Mouse (Mus musculus) heart, adult 11 months (tissue): Measurements from ENCODE around the gene Aff4.

Source experiments
- DNase-seq: peaks from one replicate; pipeline ENCODE4 v3.0.0; 2022

The Aff4 gene

DNA sequence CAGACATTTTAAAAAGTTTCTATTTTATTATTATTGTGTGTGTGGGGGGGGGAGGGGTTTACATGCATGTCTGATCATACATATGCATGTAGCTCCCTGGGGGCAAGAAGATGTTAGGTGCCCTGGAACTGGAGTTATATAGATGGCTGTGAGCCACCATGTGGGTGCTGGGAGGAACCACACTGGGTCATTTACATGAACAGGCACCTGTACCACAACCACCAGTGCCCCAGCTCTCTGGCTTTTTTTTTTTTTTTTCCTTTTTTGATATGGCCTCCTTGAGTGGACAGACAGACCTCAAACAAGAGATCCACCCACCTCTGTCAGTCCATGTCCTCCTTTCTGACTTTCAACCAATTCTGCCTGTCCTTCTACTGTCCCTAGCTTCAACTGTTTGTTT is 78.5 kb downstream of the Aff4 start:
- peak; percentile 79 for DNase-seq

DNA sequence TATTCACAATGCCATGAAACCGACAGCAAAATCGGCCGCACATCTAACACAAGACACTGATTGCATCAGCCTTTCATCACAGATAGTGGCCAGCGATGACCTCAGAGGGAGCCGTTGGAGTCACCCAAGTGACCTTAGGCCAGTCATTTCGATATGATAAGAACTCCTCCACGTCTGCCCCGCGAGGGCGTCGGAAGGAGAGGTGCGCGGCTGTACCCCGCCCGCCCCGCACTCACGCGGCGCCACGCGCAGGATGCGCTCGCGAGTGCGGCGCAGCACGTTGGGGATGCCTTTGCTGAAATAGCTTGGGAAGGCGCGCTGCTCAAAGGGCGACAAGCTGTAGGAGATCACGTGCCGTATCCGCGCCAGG is 79.7 kb downstream of the Aff4 start:
- DNase-seq: no peak

DNA sequence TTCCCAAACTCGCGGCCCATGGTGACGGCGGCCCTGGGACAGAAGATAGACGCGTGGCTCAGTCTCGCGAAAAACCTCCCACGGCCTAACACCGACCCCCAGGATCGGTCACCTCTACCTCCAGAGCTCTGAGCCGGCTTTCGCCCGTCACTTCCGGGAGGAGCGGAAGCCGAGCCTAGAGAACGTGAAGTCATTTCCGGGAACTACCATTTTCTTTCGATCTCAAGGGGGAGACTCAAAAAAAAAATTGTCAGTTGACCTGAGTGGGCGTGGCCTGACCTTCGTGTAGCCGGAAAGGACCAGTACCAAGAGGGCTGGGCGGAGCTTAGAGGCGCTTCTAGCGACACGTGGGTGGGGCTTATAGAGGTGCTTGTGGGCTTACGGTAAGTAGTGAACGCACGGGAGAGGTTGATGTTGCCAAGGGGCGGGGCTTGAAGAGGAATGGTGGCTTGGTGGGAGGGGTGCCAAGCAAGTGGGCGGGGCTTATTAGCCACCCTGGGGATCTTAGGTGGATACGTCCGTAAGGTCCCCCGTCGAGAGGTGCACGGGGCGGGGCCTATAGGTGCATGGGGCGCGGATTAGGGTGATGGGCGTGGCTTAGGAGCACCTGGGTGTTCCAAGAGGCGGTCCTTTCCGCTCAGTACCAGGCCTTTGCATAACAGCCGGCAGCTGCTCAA is 80.2 kb downstream of the Aff4 start, which contains the start of the genes Uqcrq and Gdf9:
Gene Uqcrq (minus strand): TSS at position 162 of the 677 bp plus-strand sequence.
Gene Gdf9 (plus strand): TSS at position 354 of the 677 bp plus-strand sequence.
- peak; percentile 100 for DNase-seq

DNA sequence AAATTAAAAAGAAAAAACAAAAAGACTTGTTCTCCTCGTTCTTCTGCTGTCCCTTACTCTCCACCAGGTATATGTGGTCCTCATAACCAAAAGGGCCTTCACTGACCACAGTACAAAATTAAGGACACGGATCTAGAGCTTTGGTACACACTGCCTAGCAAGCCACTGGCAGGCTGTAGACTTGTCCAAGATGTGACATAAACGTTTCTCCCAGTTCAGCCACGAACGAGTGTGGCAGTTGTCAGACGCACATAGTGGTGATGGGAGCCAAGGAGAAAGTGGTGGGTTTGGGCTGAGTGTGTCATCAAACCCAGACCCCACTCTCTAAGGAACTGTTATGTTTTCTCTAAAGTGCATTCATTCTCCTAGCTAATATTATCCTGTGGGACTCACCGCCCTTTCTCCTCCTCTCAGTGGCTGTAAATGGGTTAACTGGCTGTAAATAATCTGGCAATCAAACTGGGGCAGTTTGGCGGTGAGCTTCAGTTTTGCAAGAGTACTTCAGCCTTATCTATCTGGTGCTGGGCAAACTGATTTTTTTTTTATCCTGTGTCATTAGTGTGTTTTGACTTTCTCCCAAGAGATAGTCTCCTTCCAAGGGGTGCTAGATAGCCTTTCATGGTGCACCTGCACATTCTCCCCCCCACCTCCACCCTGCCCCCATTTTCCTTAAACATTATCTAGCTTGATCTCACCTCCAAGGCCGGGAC is 80.9 kb downstream of the Aff4 start:
- peak; percentile 72 for DNase-seq

DNA sequence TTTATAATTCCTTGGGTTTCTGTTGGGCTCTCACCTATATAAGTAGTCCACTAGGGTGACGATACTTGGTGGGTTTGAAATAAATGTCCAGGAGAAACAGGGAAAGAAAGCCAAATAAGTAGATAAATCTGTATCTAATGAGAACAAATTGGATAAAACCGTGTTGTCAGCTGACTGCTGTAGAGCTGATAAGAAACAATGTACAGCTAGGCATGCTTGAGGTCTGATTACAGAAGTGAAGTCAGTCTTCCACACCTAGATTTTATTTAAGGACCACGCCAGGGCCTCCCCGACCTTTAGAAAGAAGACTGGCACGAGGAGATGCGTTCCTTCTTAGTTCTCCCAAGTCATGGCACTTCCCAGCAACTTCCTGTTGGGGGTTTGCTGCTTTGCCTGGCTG is 82.4 kb downstream of the Aff4 start:
- no peak for DNase-seq

DNA sequence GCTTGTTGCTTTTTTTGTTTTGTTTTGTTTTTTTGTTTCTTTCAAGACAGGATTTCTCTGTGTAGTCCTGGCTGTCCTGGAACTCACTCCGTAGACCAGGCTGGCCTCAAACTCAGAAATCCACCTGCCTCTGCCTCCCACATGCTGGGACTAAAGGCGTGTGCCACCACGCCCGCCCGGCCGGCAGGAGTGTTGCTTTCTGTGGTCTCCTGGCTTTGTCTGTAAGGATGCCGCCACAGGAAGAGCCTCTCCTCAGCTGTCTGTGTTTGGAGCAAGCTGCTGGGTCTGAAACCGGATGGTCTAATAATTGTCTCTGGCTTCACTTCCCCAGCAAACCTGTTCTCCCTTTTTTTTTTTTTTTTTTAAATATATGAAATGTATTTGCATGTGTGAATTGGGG is 84.9 kb downstream of the Aff4 start:
- DNase-seq: no peak

DNA sequence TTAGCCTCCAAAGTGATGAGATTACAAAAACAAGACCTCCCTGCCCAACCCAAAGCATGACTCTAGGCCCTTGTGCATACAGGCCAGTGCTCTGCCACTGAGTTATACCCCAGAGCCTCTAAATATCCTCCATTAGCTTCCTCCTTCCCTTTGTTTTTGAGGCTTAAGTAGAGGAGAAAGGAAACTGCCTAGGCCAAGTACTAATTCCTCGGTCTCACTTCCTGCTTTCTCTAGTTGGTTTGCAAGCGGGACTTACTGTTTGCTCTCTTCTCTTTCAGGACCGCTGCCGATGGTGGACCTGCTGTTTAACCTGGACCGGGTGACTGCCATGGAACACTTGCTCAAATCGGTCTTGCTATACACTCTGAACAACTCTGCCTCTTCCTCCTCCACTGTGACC is 85.7 kb downstream of the Aff4 start:
- no peak for DNase-seq

DNA sequence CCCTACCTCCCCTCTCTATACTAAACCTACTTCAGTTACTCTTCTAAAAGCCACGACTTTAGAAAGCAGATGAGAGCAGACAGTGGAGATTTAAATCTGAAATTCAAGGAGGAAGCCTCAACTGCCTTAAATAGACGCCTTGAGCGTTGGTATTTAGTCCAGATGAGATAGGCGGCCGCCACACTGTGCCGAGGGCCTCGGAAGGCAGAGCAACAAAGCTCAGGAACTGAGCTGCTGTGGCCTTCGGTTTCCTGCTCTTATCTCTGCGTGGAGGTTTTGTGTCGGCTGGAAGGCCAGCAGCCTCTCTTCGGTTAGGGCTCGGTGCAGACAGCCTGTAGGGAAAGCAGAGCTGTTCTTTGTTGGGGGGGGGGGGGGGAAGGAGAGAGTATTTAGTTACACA is 91.3 kb downstream of the Aff4 start:
- no peak for DNase-seq

DNA sequence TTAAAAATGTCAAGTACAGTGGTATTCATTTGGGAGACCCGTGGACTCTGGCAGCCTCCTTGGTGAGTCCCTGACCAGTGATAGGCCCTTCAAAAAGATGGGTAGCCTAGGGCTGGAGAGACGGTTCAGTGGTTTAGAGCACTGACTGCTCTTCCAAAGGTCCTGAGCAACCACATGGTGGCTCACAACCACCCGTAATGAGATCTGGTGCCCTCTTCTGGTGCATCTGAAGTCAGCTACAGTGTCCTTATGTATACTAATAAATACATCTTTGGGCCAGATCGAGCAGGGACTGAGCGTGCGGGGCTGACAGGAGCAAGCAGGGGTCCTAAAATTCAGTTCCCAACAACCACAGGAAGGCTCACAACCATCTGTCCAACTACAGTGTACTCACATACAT is 93.2 kb downstream of the Aff4 start:
- no peak for DNase-seq

DNA sequence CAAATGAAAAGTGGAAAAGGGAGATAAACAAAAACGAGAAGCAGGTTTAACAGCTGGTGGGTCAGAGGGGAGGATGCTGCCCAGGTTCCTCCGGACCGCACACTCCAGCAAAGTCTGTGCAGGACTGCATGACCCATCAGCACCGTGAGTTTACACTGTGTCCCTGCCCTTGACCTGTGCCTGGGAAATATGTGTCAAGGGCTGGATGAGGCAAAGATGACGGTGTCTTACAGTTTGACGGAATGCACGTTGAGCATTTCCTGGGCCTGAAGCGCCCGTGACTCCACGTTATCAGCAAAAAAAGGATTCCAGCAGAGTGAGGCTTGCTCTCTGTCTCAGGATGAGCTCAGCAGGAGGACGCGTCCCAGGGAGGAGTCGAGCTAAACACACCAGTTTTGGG is 94.9 kb downstream of the Aff4 start:
- DNase-seq: peak; percentile 83

DNA sequence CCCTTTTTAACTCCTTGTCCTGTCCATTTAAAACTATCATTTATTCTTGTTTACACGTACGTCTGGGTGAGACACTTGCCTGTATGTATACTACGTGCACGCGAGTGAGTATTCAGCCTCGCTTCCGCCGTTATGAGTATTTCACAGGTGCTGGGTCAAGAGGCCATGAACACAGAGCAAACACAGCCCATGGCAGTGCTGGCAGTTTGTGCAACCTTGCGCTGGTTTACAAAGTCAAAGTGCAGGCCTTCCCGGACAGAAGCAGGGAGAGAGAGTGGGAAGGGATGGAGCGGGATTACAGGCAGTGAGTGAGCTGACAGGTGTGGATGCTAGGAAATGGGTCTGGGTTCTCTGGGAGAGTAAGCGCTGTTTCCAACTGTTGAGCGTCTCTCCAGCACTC is 95.5 kb downstream of the Aff4 start:
- no peak for DNase-seq

DNA sequence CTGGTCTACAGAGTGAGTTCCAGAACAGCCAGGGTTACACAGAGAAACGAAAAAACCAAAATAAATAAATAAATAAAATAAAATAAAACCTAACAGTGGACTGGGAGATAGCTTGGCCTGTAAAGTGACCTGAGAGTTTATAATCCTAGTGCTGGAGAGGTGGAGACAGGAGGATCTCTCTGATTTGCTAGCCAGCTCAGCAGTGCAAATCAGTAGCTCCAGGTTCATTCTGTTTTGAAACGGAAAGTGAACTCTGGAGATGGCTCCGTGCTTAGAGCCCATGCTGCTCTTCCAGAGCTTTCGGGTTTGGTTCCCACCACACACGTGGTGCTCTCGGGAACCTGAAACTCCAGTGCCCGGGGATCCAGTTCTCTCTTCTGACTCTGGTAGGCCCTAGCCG is 97.4 kb downstream of the Aff4 start:
- no peak for DNase-seq

DNA sequence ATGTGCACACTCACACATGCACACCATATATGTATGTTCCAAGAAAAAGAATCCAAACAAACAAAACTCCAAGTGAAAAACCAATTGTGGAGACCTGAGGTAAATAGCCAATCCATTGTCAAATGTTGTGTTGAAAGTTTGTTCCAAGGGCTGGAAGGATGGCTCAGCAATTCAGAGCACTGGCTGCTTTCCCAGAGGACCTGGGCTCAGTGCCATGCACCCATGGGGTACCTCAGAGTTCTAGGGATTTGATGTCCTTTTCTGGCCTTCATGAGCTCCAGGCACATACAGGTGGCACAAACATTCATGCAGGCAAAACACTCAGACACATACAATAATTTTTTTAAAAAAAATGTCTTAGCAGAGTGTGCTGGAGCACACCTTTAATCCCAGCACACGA is 97.9 kb downstream of the Aff4 start:
- DNase-seq: peak; percentile 95

DNA sequence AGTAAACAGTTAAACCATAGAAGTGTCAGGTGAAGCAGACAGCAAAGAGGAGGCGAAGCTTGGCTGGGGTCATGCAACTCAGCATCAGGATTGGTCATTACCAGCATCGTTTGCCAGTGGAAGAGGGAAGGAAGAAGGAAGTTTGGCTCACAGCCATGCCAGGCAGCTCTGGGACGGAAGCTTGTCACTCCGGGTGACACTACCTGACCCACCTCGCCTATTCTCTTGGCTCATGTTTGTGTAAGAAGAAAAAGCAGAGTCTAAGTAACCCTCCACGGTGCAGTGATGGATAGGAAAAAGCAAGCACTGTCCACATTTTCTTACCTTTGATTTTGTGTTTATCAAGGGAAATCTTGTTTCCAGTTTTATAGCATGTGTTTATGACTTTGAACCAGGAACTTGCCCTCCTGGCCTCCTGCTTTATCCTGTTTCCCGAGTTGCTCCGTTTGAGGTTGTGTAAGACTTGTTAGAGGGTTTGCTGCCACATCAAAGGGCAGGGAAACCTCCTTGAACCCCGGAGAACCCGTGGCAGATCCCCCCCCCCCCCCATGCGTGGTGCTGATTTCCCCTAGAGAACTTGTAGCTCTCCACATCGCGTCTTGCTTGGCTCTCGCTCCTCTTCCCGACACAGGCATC is 99.6 kb downstream of the Aff4 start:
- DNase-seq: no peak

DNA sequence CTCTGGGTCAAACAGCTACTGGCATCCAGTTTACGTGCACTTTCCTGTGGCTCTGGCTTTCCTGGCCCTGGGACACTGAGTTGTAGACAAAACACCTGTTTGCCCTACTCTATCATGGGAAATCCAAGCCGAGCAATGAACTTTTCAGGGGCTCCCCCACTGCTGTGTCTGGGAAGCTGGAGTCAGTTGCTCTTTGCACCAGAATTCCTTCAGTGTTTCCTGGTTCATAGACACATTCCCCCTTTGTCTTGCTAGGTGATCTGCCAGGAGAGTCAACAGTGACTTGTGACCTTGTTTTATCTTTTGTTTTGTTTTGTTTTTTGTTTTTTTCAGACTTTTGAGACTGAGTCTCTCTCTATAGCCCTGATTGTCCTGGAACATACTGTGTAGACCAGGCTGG is 100.7 kb downstream of the Aff4 start:
- DNase-seq: no peak

DNA sequence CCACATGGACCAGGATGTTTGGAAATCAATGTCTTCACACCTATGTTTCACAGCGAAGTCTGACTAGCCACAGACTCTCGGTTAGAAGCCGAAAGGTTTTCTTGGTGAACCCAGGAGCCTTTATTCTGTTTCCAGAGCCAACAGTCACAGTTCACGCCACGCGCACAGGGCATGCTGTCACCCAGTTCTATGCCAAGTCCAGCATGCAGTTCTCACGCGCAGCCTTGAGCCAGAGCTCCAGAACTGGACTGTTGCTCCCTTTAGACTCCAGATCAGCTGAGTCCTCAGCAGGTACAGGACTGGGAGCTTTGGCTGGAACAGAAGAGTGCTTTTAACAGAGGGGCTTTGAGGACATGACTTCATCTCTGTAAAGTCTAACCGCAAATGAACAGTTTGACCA is 101.8 kb downstream of the Aff4 start:
- no peak for DNase-seq

DNA sequence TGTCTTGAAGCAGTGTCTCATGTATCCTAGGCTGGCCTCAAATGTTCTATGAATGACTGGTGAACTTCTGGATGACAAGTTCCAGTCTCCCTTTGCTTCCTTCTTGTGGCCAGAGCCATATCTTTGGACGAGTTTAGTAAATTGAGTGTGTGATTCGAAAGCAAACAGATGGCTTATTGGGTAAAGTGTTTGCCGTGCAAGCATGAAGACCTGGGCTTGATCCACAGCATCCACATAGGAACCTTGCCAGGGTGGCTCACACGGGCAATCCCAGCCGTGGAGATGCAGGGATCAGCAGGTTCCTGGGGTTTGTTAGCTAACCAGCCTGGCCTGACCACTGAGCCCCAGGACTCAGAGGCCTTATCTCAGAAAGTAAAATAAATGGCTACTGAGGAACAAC is 102.4 kb downstream of the Aff4 start:
- DNase-seq: no peak

DNA sequence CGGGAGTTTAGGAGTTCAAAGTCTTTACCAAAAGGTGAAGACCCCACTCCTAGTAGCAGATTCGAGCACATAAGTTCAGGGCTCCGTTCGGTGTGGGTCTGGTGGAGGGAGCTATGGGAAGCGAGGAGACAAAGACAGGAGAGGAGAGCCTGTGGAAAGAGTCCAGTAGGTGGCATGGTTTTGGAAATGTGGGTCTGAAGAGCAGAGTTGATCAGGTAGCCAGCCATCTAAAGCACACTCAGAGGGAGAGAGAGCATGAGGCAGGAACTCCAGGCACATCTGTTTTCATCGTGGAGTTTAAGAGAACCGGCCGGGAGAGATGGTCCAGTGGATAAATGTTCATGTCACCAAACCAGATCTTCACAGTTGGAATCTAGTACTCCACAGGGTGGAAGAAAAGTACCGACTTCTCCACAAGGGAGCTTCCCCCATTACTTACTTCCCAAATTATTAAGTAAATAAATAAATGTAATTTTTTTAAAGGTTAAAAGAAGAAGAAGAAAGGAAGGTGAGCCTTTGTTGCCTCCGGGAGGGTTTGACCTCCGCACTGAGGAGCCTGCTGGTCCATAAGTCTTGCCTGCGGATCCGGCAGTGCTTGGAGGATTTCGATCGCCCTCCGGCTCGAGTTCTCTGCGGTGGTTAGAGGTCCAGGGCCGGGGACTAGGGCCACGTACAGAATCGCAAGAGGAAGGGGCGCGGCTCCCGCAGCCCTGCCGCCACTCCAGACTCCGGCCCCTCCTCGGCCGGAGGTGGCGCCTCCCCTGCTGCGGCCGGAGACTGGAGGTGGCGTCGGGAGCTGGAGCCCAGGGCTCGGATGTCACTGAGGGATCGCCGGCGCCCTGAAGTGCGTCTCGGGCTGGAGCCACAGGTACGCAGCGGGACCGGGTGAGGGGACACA is 106.1 kb downstream of the Aff4 start, which contains the start of the genes Gm10447 and Shroom1:
Gene Gm10447 (minus strand): TSS at position 637 of the 898 bp plus-strand sequence.
Gene Shroom1 (plus strand): TSS at position 732 of the 898 bp plus-strand sequence.
- DNase-seq: peak; percentile 97

DNA sequence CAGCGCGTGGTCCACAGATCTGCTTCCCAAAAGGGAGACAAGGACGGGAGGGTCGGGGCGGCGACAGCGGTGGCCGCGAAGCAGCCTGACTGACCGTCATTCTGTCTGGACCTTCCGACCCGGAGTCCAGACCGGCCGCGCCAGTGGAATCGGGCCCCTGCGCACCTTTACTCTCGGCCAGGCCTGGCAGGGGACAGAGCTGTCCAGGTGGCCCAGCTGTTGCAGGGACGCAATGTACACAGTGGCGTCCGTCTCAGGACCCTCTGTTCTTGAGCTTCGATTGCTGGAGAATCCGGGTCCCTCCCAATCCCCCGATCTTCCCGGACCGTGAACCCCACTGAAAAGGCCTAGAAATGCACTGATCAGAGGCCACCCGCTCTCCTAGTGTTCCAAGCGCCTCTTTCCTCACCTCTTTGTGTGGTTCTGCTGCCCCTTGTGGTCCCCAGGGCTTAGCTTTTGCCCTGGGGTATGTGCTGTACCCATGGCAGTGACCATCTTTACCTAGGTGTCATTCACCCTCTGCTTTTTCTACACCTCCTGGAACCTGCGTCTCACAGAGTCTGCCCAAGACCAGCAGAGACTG is 106.8 kb downstream of the Aff4 start:
- DNase-seq: no peak

DNA sequence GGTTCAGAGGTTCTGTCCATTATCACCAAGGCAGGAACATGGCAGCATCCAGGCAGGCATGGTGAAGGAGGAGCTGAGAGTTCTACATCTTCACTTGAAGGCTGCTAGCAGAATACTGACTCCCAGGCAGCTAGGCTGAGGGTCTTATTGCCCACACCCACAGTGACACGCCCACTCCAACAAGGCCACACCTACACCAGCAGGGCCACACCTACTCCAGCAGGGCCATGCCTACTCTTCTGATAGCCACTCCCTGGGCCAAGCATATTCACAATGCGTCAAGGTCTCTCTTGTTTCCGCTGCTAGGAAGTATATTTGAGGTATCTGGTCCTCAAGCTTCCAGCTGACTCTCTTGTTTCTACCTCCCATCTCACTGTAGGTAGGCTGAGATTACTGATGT is 108.4 kb downstream of the Aff4 start:
- no peak for DNase-seq

DNA sequence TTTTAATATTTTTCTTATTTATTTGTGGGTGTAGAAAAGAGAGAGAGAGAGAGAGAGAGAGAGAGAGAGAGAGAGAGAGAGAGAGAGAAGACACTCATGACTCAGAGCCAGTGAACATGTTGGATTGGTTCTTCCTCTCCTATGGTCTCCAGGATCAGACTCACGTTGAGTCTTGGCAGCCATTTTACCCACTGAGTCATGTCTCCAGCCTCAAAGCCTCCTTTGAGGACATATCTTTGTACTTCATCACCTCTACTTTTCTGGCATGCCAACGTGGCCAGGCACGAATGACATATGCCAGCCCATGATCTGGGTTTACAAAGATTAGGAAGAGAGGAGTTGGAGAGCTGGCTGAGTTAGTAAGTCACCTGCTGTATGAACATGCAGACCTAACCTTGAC is 109.6 kb downstream of the Aff4 start:
- DNase-seq: no peak

DNA sequence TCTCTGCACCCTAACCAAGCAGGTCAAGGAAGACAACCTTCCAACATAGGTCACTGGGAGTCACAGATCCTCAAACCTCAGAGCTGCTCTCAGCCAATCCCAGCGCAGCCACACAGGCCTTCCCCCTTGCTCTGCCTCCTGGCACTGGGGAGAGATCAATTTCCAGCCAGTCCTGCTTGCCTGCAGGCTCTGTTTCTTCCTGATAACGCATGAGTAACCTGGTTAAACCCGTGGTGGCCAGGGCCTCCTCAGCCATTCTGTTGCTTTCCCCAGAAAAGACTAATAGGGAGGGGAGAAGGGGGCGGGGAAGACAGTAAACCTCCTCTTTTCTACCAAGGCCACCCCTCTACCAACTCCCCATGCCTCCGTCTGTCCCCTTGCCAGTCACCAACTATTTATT is 111.1 kb downstream of the Aff4 start:
- DNase-seq: no peak
